ENCODE assay signal across 19 mouse cellular contexts in genomic region chr10:84405135-84405776, GRCm38 (mm10). TPM values are rescaled to one million over a fixed set of nuclear protein-coding genes. Genes with fewer than 3 reads are reported as not detected.
DNase-seq lines count a peak whose midpoint lies in the region; ATAC-seq and TF ChIP-seq lines count a peak whose summit lies in the region.
"Had no signal": no experiment of that assay in that cellular context is flagged by ENCODE, and none has a peak within 500 bp of the region (broad histone marks: within the 10 kb centered on the region; RNA-seq: fewer than 3 reads in every experiment).

No protein-coding gene starts in this region.

- H3K9ac ChIP-seq in hindbrain, embryonic 13.5 days = no peak overlapping the region
- H3K9ac ChIP-seq in hindbrain, embryonic 12.5 days = no peak overlapping the region
- H3K9ac ChIP-seq: limb, embryonic 15.5 days; liver, embryonic 15.5 days had no signal

- no peak overlapping the region for H3K4me2 ChIP-seq in hindbrain, embryonic 13.5 days
- no peak overlapping the region for H3K4me2 ChIP-seq in hindbrain, embryonic 12.5 days (replicated peaks)
- H3K4me2 ChIP-seq: heart, embryonic 11.5 days; limb, embryonic 15.5 days; liver, embryonic 15.5 days had no signal

- ATAC-seq in hindbrain, embryonic 13.5 days (ENCODE audit: low FRiP score) = no peak
- ATAC-seq in hindbrain, embryonic 12.5 days (ENCODE audit: low FRiP score) = no peak
- ATAC-seq: CD4-positive, CD25-positive, alpha-beta regulatory T cell, adult 4 months; hindbrain, postnatal 0 days; Patski had no signal

- intact Hi-C loops in left cerebral cortex, adult 2 months (cut with DNase I) = no loop called here
- intact Hi-C loops in left cerebral cortex, postnatal 36 days (cut with DNase I) = no loop called here

- TF ChIP-seq CTCF in left cerebral cortex, adult 2 months (IDR thresholded peaks at IDR 0.05) = no peak

- 63% methylated on average over 8 of the region's 8 CpGs for WGBS in hindbrain, embryonic 13.5 days
- 56% methylated on average over 8 of the region's 8 CpGs for WGBS in hindbrain, embryonic 12.5 days

- 0 out of 2 replicates have a peak overlapping the region, but pooled peaks have one; percentile 30 for H3K27ac ChIP-seq in hindbrain, embryonic 13.5 days
- no peak overlapping the region for H3K27ac ChIP-seq in hindbrain, embryonic 12.5 days
- H3K27ac ChIP-seq in left cerebral cortex, adult 2 months = peak overlapping the region; percentile 66
- H3K27ac ChIP-seq: hindbrain, postnatal 0 days; limb, embryonic 15.5 days; liver, embryonic 15.5 days had no signal

- no peaks in the 10 kb centered on the region for H3K27me3 ChIP-seq in hindbrain, embryonic 13.5 days
- H3K27me3 ChIP-seq in hindbrain, embryonic 12.5 days = no peaks in the 10 kb centered on the region
- H3K27me3 ChIP-seq: limb, embryonic 15.5 days; liver, embryonic 15.5 days; Patski had no signal

- H3K4me3 ChIP-seq in hindbrain, embryonic 13.5 days = no peak overlapping the region
- H3K4me3 ChIP-seq in hindbrain, embryonic 12.5 days = no peak overlapping the region
- H3K4me3 ChIP-seq in left cerebral cortex, adult 2 months = no peak overlapping the region
- H3K4me3 ChIP-seq: limb, embryonic 15.5 days; liver, embryonic 15.5 days had no signal

- H3K36me3 ChIP-seq in hindbrain, embryonic 13.5 days = peaks cover 18% of the 10 kb centered on the region
- H3K36me3 ChIP-seq in hindbrain, embryonic 12.5 days = no peaks in the 10 kb centered on the region
- H3K36me3 ChIP-seq: liver, embryonic 15.5 days had no signal

- H3K9me3 ChIP-seq in hindbrain, embryonic 13.5 days = no peaks in the 10 kb centered on the region
- no peaks in the 10 kb centered on the region for H3K9me3 ChIP-seq in hindbrain, embryonic 12.5 days (replicated peaks)
- H3K9me3 ChIP-seq: limb, embryonic 15.5 days; liver, embryonic 15.5 days had no signal

- peak; percentile 38 for DNase-seq in adrenal gland, postnatal 14 days
- no peak for DNase-seq in adrenal gland, adult 8-10 months
- DNase-seq in left cerebral cortex, adult 2 months (ENCODE audit: extremely low spot score in 1 of 2, low spot score in 2 of 2) = no peak
- no peak for DNase-seq in left cerebral cortex, postnatal 36 days (ENCODE audit: low spot score in 2 of 2)
- DNase-seq in embryo, embryonic 9.5 days (ENCODE audit: extremely low spot score) = peak; percentile 28
- no peak for DNase-seq in lung, postnatal 14 days
- DNase-seq: cerebellum, adult 9-10 months; heart, postnatal 10 days; kidney, adult 2 months; layer of hippocampus, postnatal 36 days; right cerebral cortex, postnatal 25 days had no signal

- H3K4me1 ChIP-seq in hindbrain, embryonic 13.5 days (replicated peaks) = peaks cover 47% of the 10 kb centered on the region
- H3K4me1 ChIP-seq in hindbrain, embryonic 12.5 days = peaks cover 33% of the 10 kb centered on the region
- H3K4me1 ChIP-seq: liver, embryonic 15.5 days had no signal

RNA-seq across cellular contexts. Expression of gene Nuak1, which starts 35.1 kb away (rescaled TPM):
- total RNA-seq in adrenal gland, postnatal 14 days (2021) = 7.0 and 9.5 TPM in 2 replicates
- 10 to 100 TPM; 10.1 to 13.6 (median 12.1) TPM for total RNA-seq in adrenal gland, adult 8-10 months (2022)
- 4.6 and 4.8 TPM in 2 replicates for polyA plus RNA-seq in hindbrain, embryonic 13.5 days (2015; fragmentation: Nextera tagmentation; extraction: Ambion mirVana)
- polyA plus RNA-seq in hindbrain, embryonic 12.5 days (2016; fragmentation: Nextera tagmentation; extraction: Ambion mirVana) = 4.6 and 4.9 TPM in 2 replicates
- total RNA-seq in left cerebral cortex, adult 2 months (2021) = 10 to 100 TPM; 72.9 to 87.5 TPM
- total RNA-seq in left cerebral cortex, postnatal 36 days (2021) = 10 to 100 TPM; 69.3 to 69.7 TPM
- polyA plus RNA-seq: CD4-positive, CD25-positive, alpha-beta regulatory T cell, adult 4 months had no signal

Comparison
In these comparisons a context has a peak if more than half of its experiments do, and no peak if none do; other contexts are left out.
1. DNase-seq: peak in adrenal gland, postnatal 14 days (single experiment) and embryo, embryonic 9.5 days (single experiment); none in adrenal gland, adult 8-10 months (single experiment), left cerebral cortex, adult 2 months (0 of 2), left cerebral cortex, postnatal 36 days (0 of 2) and lung, postnatal 14 days (single experiment).